Mouse (Mus musculus): Measurements from ENCODE around the gene Acer1. TPM values are rescaled to one million over a fixed set of nuclear protein-coding genes. Genes with fewer than 3 reads are reported as not detected.
A peak's percentile ranks its signal among the peaks of the same experiment; 100 is the strongest.

Acer1 gene
- polyA plus RNA-seq, 1 experiment from 2014 or later = 0.09 TPM

DNA sequence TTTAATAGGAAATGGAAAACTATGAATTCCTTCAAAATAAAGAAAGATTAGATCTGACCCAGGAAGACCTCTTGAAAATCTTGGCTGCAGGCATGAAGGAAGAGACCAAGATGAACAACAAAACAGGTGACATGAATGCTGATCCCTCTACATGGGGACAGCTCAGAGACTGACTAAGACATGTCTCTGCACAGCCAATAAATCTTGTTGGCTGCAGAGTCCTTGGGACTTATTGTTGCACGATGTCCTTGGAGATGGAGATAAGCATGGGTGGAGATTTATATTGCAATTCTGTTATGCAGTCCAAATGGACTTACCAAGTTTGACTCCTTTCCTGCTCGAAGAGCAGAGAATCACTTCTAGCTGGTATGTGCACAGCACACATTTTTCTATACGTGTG lies 12.6 kb downstream of the Acer1 start:
- Histone ChIP-seq H3K4me1 (replicated peaks; ENCODE audit: control insufficient read depth, insufficient read depth, low read length) (no peaks in the 10 kb centered on the region), H3K27ac (ENCODE audit: low read depth) (no peak overlapping the region), H3K4me2 (ENCODE audit: low read length) (no peak overlapping the region), H3K9ac (ENCODE audit: low read length) (no peak overlapping the region), H3K36me3 (ENCODE audit: control insufficient read depth, insufficient read depth, low read length) (no peaks in the 10 kb centered on the region), H3K27me3 (replicated peaks; ENCODE audit: control insufficient read depth, insufficient read depth, low read length) (no peaks in the 10 kb centered on the region), H3K4me3 (ENCODE audit: low read depth, low read length) (no peak overlapping the region), H3K9me3 (ENCODE audit: control insufficient read depth, low read length) (no peaks in the 10 kb centered on the region)
- WGBS = 48% methylated on average over 3 of the region's 3 CpGs
- ATAC-seq (replicated peaks; ENCODE audit: low FRiP score, low TSS enrichment, low read depth) (no peak), DNase-seq (ENCODE audit: low spot score) (no peak)

DNA sequence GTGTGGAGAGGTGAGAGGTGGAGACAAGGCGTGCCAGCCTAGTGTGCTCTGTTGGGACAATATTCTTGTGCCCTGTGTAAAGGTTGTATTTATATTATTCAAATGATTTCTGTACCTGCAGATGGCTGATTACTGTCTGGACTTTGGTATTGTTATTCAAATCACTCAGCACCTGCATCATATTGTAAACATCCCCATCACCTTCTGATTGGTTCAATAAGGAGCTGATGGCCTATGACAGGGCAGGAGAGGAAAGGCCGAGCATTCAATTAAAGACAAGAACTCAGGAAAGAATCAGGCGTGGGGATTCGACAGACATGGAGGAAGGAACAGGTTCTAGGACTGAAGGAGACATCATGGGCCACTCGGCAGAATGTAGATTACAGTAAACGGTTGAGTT lies 18.3 kb downstream of the Acer1 start:
- Histone ChIP-seq H3K4me1 (replicated peaks; ENCODE audit: control insufficient read depth, insufficient read depth, low read length) (no peaks in the 10 kb centered on the region), H3K9me3 (ENCODE audit: control insufficient read depth, low read length) (no peaks in the 10 kb centered on the region), H3K4me3 (ENCODE audit: low read depth, low read length) (no peak overlapping the region), H3K4me2 (ENCODE audit: low read length) (no peak overlapping the region), H3K27ac (ENCODE audit: low read depth) (no peak overlapping the region), H3K9ac (ENCODE audit: low read length) (no peak overlapping the region), H3K27me3 (replicated peaks; ENCODE audit: control insufficient read depth, insufficient read depth, low read length) (no peaks in the 10 kb centered on the region), H3K36me3 (ENCODE audit: control insufficient read depth, insufficient read depth, low read length) (no peaks in the 10 kb centered on the region)
- DNase-seq (ENCODE audit: low spot score) (peak; percentile 20), ATAC-seq (replicated peaks; ENCODE audit: low FRiP score, low TSS enrichment, low read depth) (no peak)
- WGBS = 69% methylated on average over 6 of the region's 6 CpGs

DNA sequence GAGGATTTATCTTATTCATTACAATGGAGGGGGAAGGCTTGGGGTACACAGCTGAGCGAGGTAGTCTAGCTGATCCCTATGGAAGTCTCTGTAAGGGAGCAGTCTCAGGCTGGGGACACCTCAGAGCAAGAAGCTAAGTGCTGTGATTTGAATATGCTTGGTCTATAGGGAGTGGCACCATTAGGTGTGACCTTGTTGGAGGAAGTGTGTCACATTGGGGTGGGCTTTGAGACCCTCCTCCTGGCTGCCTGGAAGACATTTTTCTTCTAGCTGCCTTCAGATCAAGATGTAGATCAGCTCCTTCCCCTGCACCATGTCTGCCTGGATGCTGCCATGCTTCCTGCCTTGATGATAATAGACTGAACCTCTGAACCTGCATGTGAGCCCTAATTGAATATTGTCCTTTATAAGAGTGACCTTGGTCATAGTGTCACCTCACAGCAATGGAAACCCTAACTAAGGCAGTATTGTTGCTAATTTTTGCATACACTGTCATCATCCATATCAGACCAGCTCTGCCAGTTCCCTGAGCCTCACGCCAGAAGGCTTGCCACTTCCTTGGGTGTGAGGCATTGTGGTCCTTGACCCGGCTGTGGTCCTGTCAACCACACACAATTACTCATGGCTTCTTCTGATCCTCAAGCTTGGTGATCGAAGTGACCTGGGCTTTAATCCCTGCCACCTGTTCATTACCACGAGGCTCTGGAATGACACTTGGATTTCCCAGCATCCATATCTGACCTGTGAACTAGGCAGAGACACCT lies 19.1 kb downstream of the Acer1 start:
- WGBS = 74% methylated on average over 5 of the region's 5 CpGs
- Histone ChIP-seq H3K9me3 (ENCODE audit: control insufficient read depth, low read length) (no peaks in the 10 kb centered on the region), H3K27me3 (replicated peaks; ENCODE audit: control insufficient read depth, insufficient read depth, low read length) (no peaks in the 10 kb centered on the region), H3K9ac (ENCODE audit: low read length) (no peak overlapping the region), H3K4me2 (ENCODE audit: low read length) (no peak overlapping the region), H3K36me3 (ENCODE audit: control insufficient read depth, insufficient read depth, low read length) (no peaks in the 10 kb centered on the region), H3K4me1 (replicated peaks; ENCODE audit: control insufficient read depth, insufficient read depth, low read length) (no peaks in the 10 kb centered on the region), H3K27ac (ENCODE audit: low read depth) (no peak overlapping the region), H3K4me3 (ENCODE audit: low read depth, low read length) (no peak overlapping the region)
- DNase-seq (ENCODE audit: low spot score) (peak; percentile 41), ATAC-seq (replicated peaks; ENCODE audit: low FRiP score, low TSS enrichment, low read depth) (no peak)

- DNase-seq (ENCODE audit: low spot score) = peak; percentile 36
- 88% methylated on average over 4 of the region's 4 CpGs for WGBS
- Histone ChIP-seq H3K36me3 (ENCODE audit: control insufficient read depth, insufficient read depth, low read length) (no peaks in the 10 kb centered on the region), H3K4me2 (ENCODE audit: low read length) (no peak overlapping the region), H3K4me1 (replicated peaks; ENCODE audit: control insufficient read depth, insufficient read depth, low read length) (no peaks in the 10 kb centered on the region), H3K4me3 (ENCODE audit: low read depth, low read length) (no peak overlapping the region), H3K27ac (ENCODE audit: low read depth) (no peak overlapping the region), H3K9me3 (ENCODE audit: control insufficient read depth, low read length) (no peaks in the 10 kb centered on the region), H3K27me3 (replicated peaks; ENCODE audit: control insufficient read depth, insufficient read depth, low read length) (no peaks in the 10 kb centered on the region), H3K9ac (ENCODE audit: low read length) (no peak overlapping the region)
- no peak for ATAC-seq (replicated peaks; ENCODE audit: low FRiP score, low TSS enrichment, low read depth)
Observed at GRCm38 (mm10) chr17:56961880-56962279, 20.0 kb downstream of the Acer1 start.

DNA sequence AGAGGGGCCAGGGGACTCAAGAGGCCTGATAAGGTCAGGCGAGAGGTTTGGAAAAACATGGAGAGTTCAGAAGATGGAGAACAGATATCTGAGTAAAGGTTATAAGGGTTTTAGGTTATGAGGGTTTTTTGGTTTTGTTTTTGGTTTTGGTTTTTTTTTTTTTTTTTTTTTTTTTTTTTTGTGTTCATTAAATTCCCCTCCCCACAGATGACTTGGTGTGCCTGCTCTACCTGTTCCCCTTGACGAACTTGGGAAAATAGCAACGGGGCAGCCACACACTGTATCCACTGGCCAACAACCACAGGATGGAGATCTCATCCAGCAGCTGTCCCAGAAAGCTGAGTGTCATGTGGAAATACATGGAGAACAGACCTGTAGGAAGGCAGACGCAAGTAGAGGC lies 23.3 kb downstream of the Acer1 start:
- Histone ChIP-seq H3K4me2 (ENCODE audit: low read length) (no peak overlapping the region), H3K4me3 (ENCODE audit: low read depth, low read length) (no peak overlapping the region), H3K9ac (ENCODE audit: low read length) (no peak overlapping the region), H3K9me3 (ENCODE audit: control insufficient read depth, low read length) (no peaks in the 10 kb centered on the region), H3K27ac (ENCODE audit: low read depth) (no peak overlapping the region), H3K27me3 (replicated peaks; ENCODE audit: control insufficient read depth, insufficient read depth, low read length) (no peaks in the 10 kb centered on the region), H3K4me1 (replicated peaks; ENCODE audit: control insufficient read depth, insufficient read depth, low read length) (no peaks in the 10 kb centered on the region), H3K36me3 (ENCODE audit: control insufficient read depth, insufficient read depth, low read length) (no peaks in the 10 kb centered on the region)
- DNase-seq (ENCODE audit: low spot score) (no peak), ATAC-seq (replicated peaks; ENCODE audit: low FRiP score, low TSS enrichment, low read depth) (no peak)
- WGBS = 74% methylated on average over 4 of the region's 4 CpGs

DNA sequence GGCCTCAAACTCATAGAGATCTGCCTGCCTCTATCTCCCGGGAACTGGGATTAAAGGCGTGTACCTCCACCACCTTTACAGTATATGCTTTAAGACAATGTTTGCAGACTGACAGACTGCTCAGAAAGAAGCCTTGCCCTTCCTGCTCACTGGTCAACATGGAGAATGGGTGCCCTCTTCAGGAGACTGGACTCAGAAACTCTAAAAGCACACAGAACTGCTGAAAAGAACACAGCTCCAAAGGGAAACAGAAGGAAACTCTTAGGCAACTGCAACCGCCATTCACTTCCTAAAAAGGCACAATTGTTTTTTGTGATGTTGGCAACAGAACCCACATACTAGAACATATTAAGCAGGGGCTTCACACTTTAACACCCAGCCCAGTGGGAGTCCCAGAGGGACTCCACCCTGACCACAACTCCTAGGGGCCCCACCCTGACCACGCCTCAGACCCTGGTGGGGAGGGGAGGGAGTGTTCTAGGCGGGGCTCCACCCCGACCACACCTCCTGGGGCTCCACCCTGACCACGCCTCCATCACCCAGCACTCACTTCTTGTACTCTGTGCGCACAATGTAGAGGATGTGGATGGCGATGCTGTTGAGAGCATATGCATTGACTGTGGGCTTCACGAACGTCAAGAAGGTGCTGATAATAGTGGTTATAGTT lies 24.0 kb downstream of the Acer1 start:
- DNase-seq (ENCODE audit: low spot score) = peak; percentile 48
- H3K9me3 ChIP-seq (ENCODE audit: control insufficient read depth, low read length) = no peaks in the 10 kb centered on the region
- 31% methylated on average over 11 of the region's 11 CpGs for WGBS

GRCm38 (mm10) chr17:56954871-56955270 lies 27.1 kb downstream of the Acer1 start:
- ATAC-seq (replicated peaks; ENCODE audit: low FRiP score, low TSS enrichment, low read depth) (no peak), DNase-seq (ENCODE audit: low spot score) (peak; percentile 3)
- no peak overlapping the region for H3K4me2 ChIP-seq (ENCODE audit: low read length)
- no peaks in the 10 kb centered on the region for H3K9me3 ChIP-seq (ENCODE audit: control insufficient read depth, low read length)
- no peaks in the 10 kb centered on the region for H3K27me3 ChIP-seq (replicated peaks; ENCODE audit: control insufficient read depth, insufficient read depth, low read length)
- H3K4me3 ChIP-seq (ENCODE audit: low read depth, low read length) = no peak overlapping the region
- WGBS = 79% methylated on average over 7 of the region's 7 CpGs
- H3K27ac ChIP-seq (ENCODE audit: low read depth) = no peak overlapping the region
- H3K9ac ChIP-seq (ENCODE audit: low read length) = no peak overlapping the region
- H3K36me3 ChIP-seq (ENCODE audit: control insufficient read depth, insufficient read depth, low read length) = no peaks in the 10 kb centered on the region
- H3K4me1 ChIP-seq (replicated peaks; ENCODE audit: control insufficient read depth, insufficient read depth, low read length) = no peaks in the 10 kb centered on the region

More for the DNA sequence above, 24.0 kb downstream of the Acer1 start:
- no peaks in the 10 kb centered on the region for H3K4me1 ChIP-seq (replicated peaks; ENCODE audit: control insufficient read depth, insufficient read depth, low read length)
- H3K27ac ChIP-seq (ENCODE audit: low read depth) = no peak overlapping the region
- H3K4me2 ChIP-seq (ENCODE audit: low read length) = no peak overlapping the region
- H3K36me3 ChIP-seq (ENCODE audit: control insufficient read depth, insufficient read depth, low read length) = no peaks in the 10 kb centered on the region
- no peak overlapping the region for H3K4me3 ChIP-seq (ENCODE audit: low read depth, low read length)
- no peaks in the 10 kb centered on the region for H3K27me3 ChIP-seq (replicated peaks; ENCODE audit: control insufficient read depth, insufficient read depth, low read length)
- no peak overlapping the region for H3K9ac ChIP-seq (ENCODE audit: low read length)
- 0 out of 2 replicates have a peak, but pooled peaks have one; percentile 58 for ATAC-seq (replicated peaks; ENCODE audit: low FRiP score, low TSS enrichment, low read depth)

DNA sequence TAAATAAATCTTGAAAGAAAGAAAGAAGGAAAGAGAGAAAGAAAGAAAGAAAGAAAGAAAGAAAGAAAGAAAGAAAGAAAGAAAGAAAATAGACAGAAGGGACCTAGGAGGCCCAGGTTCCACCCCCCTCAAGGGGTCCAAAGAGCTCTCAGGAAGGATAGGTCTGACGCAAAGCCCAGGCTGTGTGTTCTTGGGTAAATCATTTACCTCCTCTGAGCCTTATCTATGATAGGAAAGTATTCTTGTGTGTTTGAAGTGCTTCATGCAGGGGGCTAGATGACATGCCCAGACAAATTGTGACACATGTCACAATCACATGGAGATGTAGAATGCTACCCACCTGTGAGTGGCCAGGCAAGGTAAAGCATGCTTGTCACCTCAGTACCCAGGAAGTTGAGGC lies 29.3 kb downstream of the Acer1 start:
- WGBS = 55% methylated on average over 1 of the region's 1 CpGs
- no peak overlapping the region for H3K4me3 ChIP-seq (ENCODE audit: low read depth, low read length)
- H3K36me3 ChIP-seq (ENCODE audit: control insufficient read depth, insufficient read depth, low read length) = no peaks in the 10 kb centered on the region
- H3K27ac ChIP-seq (ENCODE audit: low read depth) = no peak overlapping the region
- DNase-seq (ENCODE audit: low spot score) = peak; percentile 46
- no peaks in the 10 kb centered on the region for H3K27me3 ChIP-seq (replicated peaks; ENCODE audit: control insufficient read depth, insufficient read depth, low read length)
- ATAC-seq (replicated peaks; ENCODE audit: low FRiP score, low TSS enrichment, low read depth) = peak; percentile 70; the same call in 1 of the 2 replicates
- H3K4me1 ChIP-seq (replicated peaks; ENCODE audit: control insufficient read depth, insufficient read depth, low read length) = no peaks in the 10 kb centered on the region
- H3K9ac ChIP-seq (ENCODE audit: low read length) = no peak overlapping the region
- no peak overlapping the region for H3K4me2 ChIP-seq (ENCODE audit: low read length)
- no peaks in the 10 kb centered on the region for H3K9me3 ChIP-seq (ENCODE audit: control insufficient read depth, low read length)
